Mouse (Mus musculus): ENCODE measurements around the gene Ces1c.

Ces1c gene

DNA sequence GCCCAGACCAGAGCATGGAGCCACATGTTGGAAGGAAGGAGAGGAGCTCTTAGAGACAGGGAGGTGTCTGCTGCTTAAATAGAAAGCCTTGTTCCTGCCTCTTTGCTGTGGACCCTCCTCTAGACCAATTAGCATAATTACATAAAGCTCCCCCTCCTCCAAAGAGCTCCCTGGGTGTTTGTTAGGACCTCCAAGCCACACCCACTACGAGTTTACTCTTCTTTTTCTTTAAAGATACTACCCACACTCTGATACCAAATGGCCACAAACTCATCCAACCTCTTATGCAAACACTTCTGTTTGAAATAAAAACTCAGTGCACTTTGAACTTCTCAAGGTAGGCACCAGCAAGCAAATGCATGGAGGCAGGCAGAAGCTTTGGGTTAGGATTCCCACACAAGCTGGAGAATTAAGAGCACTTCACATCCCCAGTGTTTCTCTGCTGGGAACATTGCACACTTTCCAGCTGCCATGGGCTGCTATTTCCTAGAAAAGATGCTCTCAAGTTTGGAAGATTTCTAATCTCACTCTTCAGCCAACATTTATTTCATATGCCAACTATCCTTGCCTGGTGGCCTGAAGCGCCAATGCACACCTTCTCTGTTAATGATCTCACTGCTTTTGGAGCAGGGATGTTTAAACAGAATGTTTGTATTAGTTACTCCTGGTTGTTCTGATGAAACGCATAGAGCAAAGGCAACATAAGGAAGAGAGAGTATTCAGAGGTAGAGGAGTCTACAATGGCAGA, at the start of gene Ces1c:
TSS of gene Ces1c (minus strand) at position 51 of the 748 bp plus-strand sequence.
- in situ Hi-C loops (cut with MboI, MseI) = no loop called here

DNA sequence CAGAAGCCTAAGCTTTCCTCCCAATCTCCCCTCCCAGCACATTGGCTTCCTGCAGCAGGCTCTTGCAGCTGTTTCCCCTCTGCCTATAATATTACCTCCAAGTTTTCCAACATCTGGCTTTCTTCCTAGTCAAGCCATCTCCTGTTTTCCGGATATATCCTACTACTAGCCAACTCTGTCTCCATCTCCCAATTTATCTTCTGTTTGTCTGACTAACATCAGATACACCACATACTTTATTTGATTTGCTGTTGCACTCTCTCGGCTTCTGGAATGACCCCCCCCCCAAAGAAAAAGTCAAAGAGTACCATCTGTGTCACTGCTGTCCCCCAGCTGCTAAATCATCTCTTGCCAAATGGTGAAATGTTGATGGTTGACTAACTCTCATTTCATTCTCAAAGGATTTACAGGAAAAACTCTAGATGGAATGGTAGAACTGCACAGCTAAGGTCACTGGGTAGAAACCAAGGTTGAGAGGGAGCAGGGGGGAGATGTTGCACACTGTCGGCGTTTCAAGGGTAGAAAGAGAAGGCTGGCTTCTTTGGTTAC, 49.6 kb upstream of the Ces1c start:
- in situ Hi-C loops (cut with MboI, MseI) = no loop called here

DNA sequence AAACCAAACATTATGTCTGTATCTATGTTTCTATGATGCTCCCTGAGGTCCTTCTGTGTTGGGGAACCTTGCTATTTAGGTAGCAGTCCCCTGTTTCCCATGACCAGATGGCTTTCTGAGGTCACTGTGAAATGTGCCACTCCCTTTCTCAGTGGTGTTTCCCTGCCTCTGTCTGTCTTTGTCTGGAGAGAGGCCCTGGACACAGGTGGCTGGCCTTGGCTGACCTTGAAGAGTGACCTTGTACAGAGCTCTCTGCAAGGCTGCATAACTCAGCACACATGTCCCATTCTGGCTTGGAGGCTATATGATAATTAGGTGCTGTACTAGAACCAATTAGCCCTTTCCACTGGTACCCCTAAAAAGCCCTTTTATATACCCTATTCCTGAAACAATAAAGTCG, 45.5 kb upstream of the Ces1c start:
- in situ Hi-C loops (cut with MboI, MseI) = no loop called here

DNA sequence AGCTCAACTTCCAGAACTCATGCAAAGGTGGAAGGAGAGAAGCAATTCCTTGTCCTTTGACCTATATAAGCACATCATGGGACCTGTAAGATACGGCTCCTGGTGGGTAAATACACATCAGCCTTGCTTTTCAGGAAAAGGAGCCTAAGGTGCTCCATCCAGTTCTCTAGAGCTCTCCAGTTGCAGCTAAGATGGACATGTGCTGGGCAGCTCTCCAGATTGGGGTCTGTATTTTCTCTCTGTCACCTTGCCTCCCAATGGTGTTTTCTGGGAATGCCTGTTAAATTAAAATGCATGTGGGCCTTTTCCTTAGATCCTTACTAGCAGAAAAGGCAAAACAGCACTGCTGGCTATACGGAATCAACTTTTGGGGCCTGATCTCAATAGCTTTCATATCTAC, 43.5 kb upstream of the Ces1c start:
- in situ Hi-C loops (cut with MboI, MseI) = no loop called here

DNA sequence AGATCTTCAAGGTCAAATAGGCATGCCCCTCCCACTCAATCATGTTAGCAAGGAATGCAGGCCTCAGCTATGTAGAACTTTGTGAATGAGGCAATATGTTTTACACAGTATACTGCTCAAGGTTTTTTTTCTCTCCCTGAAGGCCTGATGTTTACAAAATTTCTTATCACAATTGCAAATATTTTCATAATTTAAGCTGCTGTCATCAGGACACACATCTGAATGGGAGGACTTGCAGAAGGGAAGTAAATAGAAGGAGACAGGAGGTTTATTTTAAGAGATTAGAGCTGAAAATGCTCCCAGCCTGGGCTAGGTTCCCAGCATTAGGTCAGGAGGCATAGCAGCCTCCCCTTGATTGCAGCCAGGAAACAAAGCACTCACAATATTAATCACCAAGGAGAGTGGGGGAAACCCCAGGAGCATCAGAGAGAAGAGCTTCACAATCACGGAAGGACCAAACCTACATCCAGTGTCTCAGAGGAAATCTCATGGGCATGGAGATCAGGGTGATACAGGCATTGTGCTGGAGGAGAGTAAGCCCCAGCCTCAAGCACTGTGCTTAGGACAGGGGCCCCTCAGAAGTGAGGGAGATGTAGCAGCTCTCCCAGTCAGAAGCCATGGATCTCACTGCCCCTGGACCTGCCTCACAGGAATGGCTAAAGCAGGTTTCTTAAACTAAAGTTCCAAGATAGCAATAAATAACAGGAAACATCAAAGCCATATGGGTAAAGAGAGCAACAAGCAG, 40.9 kb upstream of the Ces1c start:
- in situ Hi-C loops (cut with MboI, MseI) = no loop called here

DNA sequence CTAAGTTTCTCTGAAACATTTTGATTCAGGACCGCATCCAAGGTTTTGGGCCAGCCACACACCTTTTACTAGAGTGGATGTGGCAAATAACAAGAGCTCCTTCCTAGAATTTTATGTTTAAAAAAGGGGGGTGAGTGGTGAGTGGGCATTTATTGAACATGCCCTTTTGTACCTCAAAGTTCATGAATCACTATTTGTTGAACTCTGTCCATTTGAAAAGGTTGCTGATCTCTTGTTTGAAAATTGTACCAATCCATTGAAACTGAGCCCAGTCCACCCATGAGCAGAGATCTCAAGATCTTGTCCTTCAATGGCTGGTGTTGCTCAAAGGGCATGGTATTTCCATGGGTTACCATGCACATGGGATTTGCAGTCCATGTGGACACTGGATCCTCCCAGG, 32.3 kb upstream of the Ces1c start:
- in situ Hi-C loops (cut with MboI, MseI) = no loop called here

DNA sequence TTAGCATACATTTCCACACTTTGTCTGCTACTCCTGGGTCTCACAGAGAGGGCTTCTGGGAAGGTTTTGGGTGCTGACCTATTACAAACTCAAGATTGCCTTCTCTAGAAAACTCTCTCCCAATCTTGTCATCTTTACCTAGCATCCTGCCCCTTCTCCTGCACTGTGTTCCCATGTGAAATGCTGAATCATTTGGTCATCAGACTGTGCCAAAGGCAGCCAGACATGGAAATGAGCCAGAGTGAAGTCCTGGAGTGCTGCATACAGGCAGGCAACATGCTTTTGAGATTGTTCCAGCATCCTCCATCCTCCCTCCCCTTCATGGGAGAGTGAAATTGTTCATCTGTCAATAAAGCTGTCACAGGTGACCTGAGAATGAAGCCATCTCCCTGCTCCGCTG, 20.3 kb upstream of the Ces1c start:
- in situ Hi-C loops (cut with MboI, MseI) = no loop called here

DNA sequence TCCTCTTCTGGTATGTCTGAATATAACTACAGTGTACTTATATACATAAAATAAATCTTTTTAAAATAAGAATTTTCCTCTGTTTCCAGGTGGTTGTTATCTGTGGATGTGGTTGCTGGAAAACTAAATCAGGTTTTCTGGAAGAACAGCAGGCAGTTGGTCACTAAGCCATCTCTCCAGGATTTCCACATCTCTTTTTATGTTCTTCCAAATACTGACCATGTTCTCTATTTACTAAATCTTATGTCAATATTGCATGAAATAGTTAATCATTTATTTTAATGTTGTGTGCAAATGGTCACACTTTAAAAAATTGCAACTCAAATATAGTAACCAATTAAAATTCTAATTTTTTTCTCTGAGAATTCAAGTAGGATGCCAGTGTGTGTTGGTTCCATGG, 16.2 kb upstream of the Ces1c start:
- in situ Hi-C loops (cut with MboI, MseI) = no loop called here

DNA sequence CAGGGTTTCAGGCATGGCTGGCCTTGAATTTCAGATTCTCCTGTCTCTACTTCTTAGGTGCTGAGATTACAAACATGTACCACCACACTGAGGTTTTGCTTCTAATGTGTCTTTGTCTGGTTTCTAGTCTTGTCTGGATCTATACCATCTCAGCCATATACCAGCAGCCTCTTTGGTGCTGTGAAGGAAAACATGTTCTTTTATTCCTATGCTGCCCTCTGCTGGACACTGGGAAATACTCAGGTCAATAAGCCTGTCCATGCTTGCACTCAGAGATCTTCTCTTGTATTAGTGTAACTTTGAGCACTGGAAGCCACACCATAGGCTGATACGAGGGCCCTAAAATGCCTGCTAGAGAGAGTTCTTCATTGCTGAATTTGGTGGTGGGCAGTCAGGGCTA, 9.6 kb upstream of the Ces1c start:
- in situ Hi-C loops (cut with MboI, MseI) = no loop called here

DNA sequence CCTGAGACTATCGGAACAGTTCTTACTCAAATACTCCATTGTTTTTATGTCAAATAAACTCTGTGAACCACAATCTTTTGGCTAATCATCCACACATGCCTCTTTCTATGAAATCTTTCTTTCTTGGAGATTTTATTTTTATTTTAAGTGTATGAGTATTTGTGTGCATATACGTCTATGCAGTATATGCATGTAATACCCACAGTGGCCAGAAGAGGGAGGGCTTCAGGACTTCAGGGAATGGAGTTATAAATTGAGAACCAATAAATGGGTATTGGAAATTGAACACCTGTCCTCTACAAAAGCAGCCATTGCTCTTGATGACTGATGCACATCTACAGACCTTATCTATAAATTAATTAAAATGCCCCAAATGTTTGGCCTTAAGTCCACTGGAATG, 1.1 kb upstream of the Ces1c start:
- in situ Hi-C loops (cut with MboI, MseI) = no loop called here

DNA sequence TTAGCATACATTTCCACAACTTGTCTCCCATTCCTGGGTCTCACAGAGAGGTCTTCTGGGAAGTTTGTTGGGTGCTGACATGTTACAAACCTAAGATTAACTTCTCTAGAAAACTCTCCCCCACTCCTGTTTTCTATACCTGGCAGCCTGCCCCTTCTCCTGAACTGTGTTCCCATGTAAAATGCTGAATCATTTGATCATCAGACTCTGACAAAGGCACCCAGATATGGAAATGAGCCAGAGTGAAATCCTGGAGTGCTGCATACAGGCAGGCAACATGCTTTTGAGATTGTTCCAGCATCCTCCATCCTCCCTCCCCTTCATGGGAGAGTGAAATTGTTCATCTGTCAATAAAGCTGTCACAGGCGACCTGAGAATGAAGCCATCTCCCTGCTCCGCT, 4.6 kb downstream of the Ces1c start:
- in situ Hi-C loops (cut with MboI, MseI) = no loop called here

DNA sequence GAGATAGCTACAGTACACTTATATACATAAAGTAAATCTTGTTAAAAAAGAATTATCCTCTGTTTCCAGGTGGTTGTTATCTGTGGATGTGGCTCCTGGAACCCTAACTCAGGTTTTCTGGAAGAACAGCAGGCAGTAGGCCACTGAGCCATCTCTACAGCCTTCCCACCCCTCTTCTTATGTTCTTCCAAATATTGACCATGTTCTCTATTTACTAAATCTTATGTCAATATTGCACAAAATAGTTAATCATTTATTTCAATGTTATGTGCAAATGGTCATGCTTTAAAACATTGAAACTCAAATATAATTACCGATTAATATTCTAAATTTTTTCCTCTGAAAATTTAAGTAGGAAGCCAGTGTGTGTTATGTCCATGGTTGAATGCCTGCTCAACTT, 9.1 kb downstream of the Ces1c start:
- in situ Hi-C loops (cut with MboI, MseI) = no loop called here

DNA sequence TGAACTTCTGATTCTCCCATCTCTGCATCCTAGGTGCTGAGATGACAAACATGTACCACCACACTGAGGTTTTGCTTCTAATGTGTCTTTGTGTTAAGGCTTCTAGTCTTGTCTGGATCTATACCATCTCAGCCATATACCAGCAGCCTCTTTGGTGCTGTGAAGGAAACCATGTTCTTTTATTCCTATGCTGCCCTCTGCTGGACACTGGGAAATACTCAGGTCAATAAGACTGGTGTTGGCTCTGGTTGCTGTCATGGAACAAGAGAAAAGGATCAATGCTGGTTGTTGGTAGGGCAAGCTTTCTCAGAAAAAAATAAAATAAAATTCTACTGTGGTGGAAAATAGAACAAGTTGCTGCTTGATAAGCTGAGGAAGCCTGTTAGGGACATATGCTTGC, 35.7 kb downstream of the Ces1c start:
- in situ Hi-C loops (cut with MboI, MseI) = no loop called here

DNA sequence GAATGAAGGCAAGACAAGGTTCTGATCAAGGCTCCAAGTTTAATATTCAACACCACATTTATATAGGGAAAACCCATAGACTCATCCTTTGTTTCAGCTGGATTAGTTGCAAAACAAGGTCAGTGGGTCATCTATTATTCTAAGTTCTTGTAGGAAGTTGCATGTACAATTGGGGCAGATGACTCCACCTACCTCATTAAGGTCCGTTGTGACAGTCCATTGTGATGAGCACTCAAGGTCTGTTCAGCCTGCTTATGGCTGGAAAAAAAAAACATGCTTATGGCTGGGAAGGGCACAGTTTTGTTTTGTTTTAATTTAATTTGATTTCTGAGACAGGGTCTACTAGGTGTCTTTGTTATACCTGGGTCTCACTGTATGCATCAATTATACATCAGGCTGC, 39.8 kb downstream of the Ces1c start:
- in situ Hi-C loops (cut with MboI, MseI) = no loop called here

DNA sequence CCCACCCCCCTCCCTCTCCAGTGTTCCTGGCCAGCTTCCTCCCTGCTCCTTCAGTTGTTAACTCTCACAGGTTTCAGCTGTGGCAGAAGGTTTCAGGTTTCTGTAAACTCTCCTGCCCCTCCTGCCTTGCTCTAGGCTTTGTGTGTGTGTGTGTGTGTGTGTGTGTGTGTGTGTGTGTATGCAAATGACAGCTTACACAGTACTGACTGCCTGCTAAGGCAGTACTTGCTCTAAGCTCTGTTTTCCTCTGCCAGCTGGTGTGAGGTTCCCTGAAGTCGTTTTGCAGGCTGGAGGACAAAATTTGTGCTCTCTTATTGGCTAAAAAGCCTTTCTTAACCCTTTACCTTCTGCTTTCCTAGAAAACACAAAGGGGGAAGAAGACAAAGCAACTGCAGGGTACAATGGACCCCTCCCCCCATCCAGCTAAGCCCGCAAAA, 42.4 kb downstream of the Ces1c start:
- in situ Hi-C loops (cut with MboI, MseI) = no loop called here

DNA sequence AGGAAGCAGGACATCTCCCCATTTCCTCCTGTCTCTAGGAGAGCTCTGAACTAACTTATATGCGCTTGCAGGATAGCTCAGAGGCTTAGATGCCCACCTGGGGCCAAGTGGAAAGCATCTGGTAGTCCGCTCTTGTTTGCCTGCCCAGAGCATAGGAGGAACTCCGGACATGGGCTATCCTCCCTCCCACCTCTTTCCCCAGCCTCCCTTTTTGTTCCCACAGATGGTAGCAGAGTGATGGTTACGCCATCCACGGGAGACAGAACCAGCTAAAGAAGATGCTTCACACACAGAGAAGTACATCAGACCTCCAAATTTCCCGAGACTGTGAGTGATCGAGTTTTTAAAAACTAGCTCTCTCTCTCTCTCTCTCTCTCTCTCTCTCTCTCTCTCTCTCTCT, 42.9 kb downstream of the Ces1c start:
- in situ Hi-C loops (cut with MboI, MseI) = no loop called here

DNA sequence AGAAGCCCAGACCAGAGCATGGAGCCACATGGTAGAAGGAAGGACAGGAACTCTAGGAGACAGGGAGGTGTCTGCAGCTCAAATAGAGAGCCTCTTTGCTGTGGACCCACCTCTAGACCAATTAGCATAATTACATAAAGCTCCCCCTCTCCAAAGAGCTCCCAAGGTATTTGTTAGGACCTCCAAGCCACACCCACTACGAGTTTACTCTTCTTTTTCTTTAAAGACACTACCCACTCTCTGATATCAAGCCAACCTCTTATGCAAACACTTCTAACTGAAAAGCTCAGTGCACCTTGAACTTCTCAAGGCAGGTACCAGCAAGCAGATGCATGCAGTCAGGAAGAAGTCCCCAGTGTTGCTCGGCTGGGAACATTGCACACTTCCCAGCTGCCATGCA, 51.2 kb downstream of the Ces1c start, which contains the start of gene Ces1b:
TSS of gene Ces1b (minus strand) at position 131 of the 400 bp plus-strand sequence.
- in situ Hi-C loops (cut with MboI, MseI) = no loop called here

DNA sequence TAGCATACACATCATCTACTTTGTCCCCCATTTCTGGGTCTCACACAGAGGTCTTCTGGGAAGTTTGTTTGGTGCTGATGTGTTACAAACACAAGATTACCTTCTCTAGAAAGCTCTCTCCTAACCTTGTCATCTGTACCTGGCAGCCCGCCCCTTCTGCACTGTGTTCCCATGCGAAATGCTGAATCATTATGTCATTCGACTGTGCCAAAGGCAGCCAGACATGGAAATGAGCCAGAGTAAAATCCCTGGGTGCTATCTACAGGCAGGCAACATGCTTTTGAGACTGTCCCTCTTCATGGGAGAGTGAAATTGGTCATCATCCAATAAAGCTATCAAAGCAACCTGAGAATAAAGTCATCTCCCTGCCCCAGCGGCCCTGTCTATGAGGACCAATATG, 55.8 kb downstream of the Ces1c start:
- in situ Hi-C loops (cut with MboI, MseI) = no loop called here

DNA sequence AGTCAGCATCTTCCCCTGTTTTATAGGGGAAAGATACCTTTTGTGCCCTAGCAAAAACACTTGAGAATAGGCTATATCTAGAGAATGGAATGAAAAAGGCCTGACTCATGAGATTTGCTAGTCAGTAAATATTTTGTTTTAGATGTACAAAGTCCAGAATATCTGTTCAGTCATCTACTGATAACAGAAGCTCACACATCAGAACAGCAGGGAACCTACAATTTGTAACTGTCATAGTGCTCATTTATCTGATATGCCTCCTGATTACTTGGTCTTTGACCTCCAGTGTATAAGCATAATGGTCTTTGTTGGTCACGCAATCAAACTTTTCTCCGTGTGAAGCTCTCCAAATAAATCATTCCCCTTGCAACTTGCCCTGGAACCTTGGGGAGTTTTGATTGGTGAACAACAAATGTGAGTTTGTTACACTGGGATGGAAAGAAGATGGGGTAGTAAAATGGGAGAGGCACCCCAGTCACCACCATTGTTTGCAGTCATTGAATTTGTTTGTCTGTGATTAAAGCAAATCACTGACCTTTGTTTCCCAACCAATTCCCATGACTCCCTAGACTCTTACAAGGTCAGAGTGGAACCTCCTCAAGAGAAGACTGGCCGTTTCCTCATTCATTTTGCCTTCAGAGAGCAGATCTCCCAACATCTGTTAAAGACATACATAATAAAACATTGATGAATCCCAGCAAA, 67.5 kb downstream of the Ces1c start:
- in situ Hi-C loops (cut with MboI, MseI) = no loop called here

DNA sequence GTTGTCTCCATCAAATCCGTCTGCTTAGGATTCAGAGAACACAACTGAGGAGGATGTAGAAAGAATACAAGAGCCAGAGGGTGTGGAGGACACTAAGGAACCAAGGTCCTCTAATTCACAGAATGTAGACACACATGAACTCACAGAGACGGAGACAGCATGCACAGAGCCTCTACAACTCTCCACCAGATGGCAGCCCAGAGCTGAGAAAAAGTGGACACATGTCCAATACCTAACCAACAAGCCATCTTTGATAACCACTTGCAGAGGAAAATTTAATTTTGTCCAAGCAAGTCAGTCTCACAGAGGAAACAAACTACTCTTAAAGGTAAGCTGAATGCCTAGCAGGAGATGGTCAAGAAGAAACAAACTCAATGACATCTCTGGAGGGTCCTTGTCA, 71.9 kb downstream of the Ces1c start:
- in situ Hi-C loops (cut with MboI, MseI) = no loop called here

DNA sequence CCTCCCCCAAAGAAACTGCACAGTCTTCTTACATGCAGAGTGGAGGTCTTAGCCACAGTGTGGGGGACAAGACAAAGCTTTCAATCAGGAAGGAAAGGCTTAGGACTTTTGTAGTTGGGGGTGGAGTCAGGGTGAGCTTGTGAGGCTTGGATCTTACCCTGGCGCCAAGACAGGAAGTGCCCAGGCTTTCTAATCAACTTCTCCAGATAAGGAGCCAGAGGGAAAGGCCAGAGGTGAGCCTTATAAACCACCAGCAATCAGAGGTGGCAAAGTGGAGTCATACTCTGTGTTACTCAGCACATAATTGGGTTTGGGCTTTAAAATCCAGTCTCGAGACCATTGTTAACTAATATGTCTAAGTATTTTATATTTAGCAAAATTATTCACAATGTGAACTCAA, 75.8 kb downstream of the Ces1c start:
- in situ Hi-C loops (cut with MboI, MseI) = no loop called here
